Mouse (Mus musculus): Measurements from ENCODE around the gene Fxyd7.

Gene Fxyd7

GRCm38 (mm10) chr7:31049846-31050281, 1.4 kb downstream of the Fxyd7 start:
- peak; percentile 78 for DNase-seq

DNA sequence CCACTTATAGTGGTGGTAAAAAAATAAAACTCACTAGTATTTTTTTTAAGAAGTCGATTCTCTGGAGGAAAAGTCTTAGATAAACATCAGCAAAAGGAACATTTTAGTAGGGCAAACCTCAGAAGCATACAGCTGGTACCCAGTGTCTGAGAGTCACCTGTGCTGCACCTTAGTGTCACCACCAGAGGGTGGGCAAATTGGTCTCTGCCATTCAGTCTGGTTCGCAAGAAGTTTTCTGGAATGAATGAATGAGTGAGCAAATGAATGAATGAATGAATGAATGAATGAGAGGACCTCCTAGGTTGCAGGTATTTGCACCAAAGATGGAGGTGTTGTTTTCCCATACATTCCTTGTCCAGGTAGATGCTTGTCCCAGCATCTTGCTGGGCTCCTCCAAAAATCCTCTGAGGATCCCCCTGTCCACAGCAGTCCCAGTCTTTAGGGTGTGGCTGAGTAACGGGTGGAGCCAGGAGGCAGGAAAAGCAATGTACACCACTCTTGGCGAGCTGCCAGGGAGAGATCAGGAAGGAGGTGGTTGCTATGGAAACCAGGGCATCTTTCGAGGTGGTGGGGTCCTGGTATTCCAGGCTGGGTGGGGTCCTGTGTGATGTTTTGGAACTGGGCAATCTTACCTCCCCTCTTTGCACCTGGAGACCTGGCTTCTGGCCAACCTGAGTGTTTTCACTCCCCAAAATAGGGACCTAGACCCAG, 2.0 kb downstream of the Fxyd7 start:
- DNase-seq: no peak

- DNase-seq: no peak
Measured at GRCm38 (mm10) chr7:31042431-31042910, 8.8 kb downstream of the Fxyd7 start, which contains the start of gene Fxyd5. Gene Fxyd5, minus strand, starts transcription at chr7:31042481.

DNA sequence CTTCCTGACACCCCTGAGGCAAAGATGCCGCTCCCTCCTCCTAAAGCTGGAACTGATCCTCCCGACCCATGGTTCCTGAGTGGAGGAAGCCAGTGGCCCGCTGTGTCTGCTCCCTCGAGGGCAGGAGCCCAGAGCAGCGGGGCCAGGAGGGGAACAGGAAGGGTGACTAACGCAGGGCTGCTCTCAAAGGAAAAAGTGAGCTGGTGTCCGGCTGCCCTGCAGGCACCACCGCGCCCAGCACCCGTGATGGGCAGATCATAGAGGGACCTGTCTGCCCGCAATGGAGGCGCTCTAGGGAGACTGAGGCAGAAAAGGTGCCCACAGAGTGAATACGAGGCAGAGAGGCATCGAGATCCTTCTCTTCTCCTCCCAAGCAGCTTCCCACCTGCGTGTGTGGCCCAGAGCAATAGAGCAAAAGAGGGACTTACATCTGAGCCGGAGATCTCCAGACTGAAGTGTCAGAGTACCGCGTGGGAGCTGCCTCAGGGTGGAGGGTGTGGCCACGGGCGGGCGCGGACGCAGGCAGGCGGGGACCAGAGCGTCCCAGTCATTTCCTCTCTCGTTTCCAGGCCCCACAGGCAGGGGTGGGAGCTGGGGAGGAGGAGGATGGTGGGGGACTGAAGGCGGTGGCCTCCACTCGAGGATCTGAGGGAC, 9.5 kb downstream of the Fxyd7 start:
- no peak for DNase-seq

DNA sequence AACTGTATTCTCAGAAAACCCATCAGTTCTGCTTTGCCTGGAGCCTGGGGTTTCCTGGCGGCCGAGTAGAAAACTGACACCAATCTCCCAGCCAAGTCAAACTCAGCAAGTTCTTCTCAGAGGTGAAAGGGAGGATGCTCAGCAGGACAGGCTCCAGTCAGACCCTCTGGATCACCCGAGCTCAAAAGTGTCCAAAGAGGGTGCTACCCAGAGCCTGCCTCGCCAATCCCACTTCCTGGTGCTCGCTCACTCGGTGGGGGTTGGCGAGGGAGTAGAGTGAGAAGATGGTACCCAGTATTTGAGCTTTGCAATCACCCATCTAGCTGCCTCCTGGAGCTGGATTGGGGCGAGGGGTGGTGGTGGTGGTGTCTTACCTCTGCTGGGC, 10.3 kb downstream of the Fxyd7 start:
- DNase-seq: no peak

DNA sequence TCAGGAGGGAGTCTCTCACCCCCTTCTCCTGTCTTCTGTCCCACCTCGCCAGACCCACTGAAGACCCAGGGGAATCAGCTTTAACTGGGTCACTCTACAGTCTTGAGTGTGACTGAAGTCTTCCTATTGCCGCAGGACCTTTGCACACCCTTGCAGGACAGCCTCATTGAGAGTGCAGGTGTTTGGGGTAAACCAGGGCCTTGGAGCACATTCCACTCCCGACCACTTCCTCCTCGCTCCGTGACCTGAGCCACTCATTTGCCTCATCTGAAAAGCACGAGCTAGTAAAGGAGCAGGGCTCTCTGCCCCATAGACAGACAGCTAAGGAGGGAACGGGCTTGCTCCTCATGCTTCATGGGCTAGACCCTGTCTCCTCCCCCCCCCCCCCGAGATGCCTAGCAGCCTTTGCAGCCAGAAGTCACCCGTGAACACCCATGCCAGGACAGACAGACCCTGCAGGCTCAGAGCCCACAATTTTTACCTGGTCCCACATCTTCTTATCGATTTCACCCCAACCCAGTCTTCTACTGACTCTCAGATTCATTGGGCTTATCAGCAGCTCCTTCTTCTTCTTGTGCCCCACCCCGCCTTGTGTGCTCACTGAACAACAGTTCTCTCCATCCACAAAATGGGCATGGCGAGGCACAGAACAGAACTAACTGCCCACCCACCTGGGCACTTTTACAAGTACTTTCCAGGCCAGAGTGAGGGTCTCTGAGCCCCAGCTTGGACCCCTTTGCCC, 10.8 kb downstream of the Fxyd7 start:
- no peak for DNase-seq

DNA sequence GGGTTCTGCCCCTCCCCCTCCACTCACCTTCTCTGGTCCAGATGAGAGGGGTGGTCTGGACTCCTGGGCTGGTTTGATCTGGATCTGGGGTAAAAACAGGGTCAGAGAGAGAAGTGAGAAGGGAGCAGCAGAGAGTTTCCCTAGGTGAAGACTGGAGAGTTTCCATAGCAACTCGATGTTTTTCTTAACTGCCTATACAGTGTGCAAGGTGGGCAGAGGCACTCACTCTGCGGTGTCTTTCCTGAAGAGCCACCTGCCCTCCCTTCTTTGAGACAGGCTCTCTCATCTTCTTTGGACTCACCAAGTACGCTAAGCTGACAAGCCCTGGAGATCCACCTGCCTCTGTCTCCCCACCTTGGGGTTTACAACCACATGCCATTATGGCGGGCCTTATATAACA, 12.3 kb downstream of the Fxyd7 start:
- DNase-seq: no peak

GRCm38 (mm10) chr7:31037675-31038074, 13.6 kb downstream of the Fxyd7 start:
- DNase-seq: no peak

- no peak for DNase-seq
Measured at GRCm38 (mm10) chr7:31036917-31037316, 14.3 kb downstream of the Fxyd7 start.

DNA sequence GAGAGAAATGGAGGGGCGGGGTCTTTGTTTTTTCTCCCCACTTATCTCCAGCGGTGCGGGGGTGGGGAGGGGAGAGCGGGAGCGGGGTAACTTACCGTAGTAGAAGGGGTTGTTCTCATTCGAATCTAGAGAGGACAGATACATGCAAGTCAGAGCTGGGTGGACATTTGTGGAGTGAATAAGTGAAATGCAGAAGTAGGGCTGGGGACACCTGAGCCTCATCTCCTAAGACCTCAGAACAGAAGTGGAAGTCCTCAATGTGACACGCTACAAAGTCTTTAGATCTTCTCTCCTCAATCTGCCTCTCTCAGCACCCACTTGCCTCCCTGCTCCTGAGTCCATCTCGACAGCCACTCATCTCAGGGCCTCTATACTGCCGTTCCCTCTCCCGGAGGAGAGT, 16.0 kb downstream of the Fxyd7 start:
- no peak for DNase-seq

GRCm38 (mm10) chr7:31034789-31035188, 16.5 kb downstream of the Fxyd7 start:
- no peak for DNase-seq

GRCm38 (mm10) chr7:31033409-31034165, 17.7 kb downstream of the Fxyd7 start:
- DNase-seq: no peak

DNA sequence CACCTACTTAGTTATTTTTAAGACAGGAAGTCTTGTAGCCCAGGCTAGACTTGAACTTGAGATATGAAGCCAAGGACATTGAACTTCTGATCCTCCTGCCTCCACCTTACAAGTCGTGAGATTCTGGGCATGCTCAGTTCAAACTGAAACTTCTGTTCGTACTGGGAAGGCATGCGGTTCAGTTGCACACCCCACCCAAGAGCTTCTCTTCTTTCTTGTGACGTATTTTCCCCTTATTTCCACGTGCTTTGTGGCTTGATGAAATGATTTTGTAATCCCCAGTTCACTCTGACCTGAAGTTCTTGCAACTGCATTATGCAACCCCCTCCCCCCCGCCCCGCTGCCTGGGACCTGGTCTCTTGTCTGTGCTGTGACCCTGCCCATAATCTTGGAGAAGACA, 19.5 kb downstream of the Fxyd7 start:
- DNase-seq: no peak

DNA sequence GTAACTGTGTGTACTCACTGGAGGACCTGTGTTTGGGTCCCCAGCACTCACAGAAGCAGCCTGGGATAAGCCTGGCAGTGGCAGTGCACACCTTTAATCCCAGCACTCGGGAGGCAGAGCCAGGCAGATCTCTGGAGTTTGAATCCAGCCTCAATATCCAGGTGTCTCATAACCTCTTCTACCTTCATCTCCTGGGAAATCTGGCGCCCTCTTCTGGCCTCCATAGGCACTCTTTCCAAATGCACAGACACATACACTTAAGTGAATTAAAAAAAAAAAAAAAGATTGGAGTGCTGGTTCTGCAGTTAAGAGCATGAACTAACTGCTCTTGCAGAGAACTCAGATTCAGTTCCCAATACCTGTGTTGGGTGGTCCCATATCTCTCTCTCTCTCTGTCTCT, 20.6 kb downstream of the Fxyd7 start:
- no peak for DNase-seq

DNA sequence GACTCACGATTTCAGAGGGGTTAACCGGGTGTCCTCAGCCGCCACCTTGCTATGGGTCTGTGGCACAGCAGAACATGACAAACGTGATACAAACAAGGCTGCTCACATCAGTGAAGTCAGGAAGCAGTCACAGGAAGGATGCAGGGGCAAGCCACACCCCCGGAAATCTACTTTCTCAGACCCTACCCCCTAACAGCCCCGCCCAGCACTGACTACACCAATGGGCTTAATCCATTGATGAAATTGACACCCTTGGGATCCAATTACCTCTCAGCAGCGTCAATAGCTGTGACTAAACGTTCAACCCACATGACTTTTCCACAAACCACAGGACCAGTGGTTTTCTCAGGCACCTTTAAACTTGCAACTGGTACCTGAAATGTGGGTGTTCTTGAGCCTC, 22.7 kb downstream of the Fxyd7 start:
- no peak for DNase-seq

GRCm38 (mm10) chr7:31017104-31017901, 34.0 kb downstream of the Fxyd7 start:
- no peak for DNase-seq

- no peak for DNase-seq
Measured at GRCm38 (mm10) chr7:31012971-31013370, 38.3 kb downstream of the Fxyd7 start.

- DNase-seq: no peak
Measured at GRCm38 (mm10) chr7:31008889-31009288, 42.4 kb downstream of the Fxyd7 start.

GRCm38 (mm10) chr7:31008175-31008574, 43.1 kb downstream of the Fxyd7 start:
- DNase-seq: no peak

DNA sequence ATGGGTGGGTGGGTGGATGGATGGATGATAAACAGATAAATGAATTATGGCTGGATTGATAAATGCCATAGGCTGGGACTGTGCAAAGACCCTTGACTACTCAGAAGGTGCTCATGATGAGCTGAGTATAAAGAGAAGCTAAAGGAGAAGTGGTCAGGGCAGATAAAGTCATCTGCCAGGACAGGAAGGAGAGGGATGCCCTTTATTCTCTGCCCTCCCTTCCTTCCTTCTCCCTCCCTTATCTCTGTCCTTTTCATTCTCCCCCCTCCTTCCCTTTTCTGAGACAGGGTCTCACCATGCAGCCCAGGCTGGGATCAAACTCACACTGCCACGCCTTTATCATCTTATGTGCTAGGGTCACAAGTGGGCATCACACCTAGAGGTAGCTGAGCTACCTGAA, 43.5 kb downstream of the Fxyd7 start:
- no peak for DNase-seq

DNA sequence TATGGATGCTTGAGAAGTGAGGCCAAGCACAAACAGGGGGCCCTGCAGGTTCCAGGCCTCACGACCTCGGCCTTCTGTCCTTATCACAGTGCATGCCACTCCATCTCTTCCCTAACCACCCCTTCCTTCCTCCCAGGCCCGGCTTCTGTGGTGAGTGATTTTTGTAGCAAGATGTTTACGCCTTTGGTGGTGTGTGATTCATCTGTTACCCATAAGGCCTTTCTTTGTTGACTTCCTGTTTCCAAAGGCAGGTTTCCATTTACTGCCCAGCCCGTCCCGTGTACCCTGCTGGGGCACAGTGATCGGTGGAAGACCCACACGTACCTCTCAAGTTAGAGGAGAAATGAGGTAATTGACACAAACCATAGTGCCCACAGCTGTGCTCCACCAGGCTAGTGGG, 48.6 kb downstream of the Fxyd7 start:
- no peak for DNase-seq

GRCm38 (mm10) chr7:31000505-31001020, 50.7 kb downstream of the Fxyd7 start:
- DNase-seq: peak; percentile 28
